In the genomic region with DNA sequence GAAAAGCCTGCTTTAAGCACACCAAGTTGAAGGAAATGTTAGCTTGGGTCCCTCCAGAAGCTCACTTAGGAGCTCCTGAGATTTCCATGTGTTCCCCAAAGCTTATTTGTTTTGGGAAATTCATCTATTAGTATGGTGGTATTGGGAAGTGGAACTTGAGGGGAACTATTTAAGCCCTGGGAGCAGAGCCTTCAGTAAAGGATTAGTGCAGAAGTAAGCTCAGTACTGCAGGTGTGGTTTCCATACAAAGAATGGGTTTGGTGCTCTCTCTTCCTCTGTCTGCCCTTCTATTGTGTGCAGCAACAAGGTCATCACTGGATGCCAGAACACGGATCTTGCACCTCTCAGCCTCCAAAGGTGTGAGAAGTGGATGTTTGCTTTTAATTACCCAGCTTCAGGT, we compare ENCODE assay signal across 23 mouse cellular contexts. TPM values are rescaled to one million over a fixed set of nuclear protein-coding genes. Genes with fewer than 3 reads are reported as not detected.
DNase-seq lines count a peak whose midpoint lies in the region; ATAC-seq and TF ChIP-seq lines count a peak whose summit lies in the region.
"Had no signal": no experiment of that assay in that cellular context is flagged by ENCODE, and none has a peak within 500 bp of the region (broad histone marks: within the 10 kb centered on the region; RNA-seq: fewer than 3 reads in every experiment).

No protein-coding gene starts in this region.

- TF ChIP-seq CTCF in liver, adult 2 months (IDR thresholded peaks at IDR 0.05; ENCODE audit: low read depth, low read length) = no peak

- peak; percentile 56 for DNase-seq in heart, adult 11 months
- DNase-seq in heart, postnatal 36 days = no peak
- DNase-seq in liver, adult 2 months (ENCODE audit: extremely low read depth, low read depth, low spot score) = no peak
- DNase-seq in liver = no peak
- peak; percentile 77 for DNase-seq in midbrain, embryonic 11.5 days (ENCODE audit: low spot score, missing footprints)
- DNase-seq: adrenal gland, adult 2 months; adrenal gland, adult 8-10 months; adrenal gland, postnatal 10 days; adrenal gland, postnatal 14 days; adrenal gland, postnatal 25 days; adrenal gland, postnatal 36 days; B cell, adult 2 months; cerebellum, adult 11 months; cerebellum, adult 11-12 months; cerebellum, adult 18-20 months had no signal

- no peaks in the 10 kb centered on the region for H3K79me2 ChIP-seq in liver, adult 2 months (ENCODE audit: control insufficient read depth, insufficient read depth, low read length)

- H3K4me2 ChIP-seq in midbrain, embryonic 11.5 days = no peak overlapping the region
- H3K4me2 ChIP-seq in midbrain, embryonic 15.5 days = no peak overlapping the region

- intact Hi-C loops in heart, postnatal 36 days (cut with DNase I) = no loop called here

- peaks cover 21% of the 10 kb centered on the region for H3K4me1 ChIP-seq in liver, adult 2 months (ENCODE audit: control insufficient read depth, insufficient read depth, low read length)
- no peaks in the 10 kb centered on the region for H3K4me1 ChIP-seq in midbrain, embryonic 11.5 days (ENCODE audit: control insufficient read depth, insufficient read depth, low read length)
- H3K4me1 ChIP-seq in midbrain, embryonic 15.5 days = peaks cover 5% of the 10 kb centered on the region; the same call in 1 of the 2 replicates

- no peak for ATAC-seq in midbrain, embryonic 11.5 days (ENCODE audit: low FRiP score)
- ATAC-seq in midbrain, embryonic 15.5 days (replicated peaks) = no peak
- ATAC-seq: activated CD4-positive, CD25-positive, alpha-beta regulatory T cell, adult 4 months; CD4-positive, CD25-positive, alpha-beta regulatory T cell, adult 4 months; Patski had no signal

- no peak overlapping the region for H3K4me3 ChIP-seq in liver, adult 2 months (ENCODE audit: insufficient read depth, low read depth, low read length)
- H3K4me3 ChIP-seq in midbrain, embryonic 11.5 days (ENCODE audit: low read depth, low read length) = no peak overlapping the region
- no peak overlapping the region for H3K4me3 ChIP-seq in midbrain, embryonic 15.5 days

- no peak overlapping the region for H3K9ac ChIP-seq in liver, adult 2 months (ENCODE audit: low read depth, low read length)
- H3K9ac ChIP-seq in midbrain, embryonic 11.5 days (ENCODE audit: low read length) = no peak overlapping the region
- no peak overlapping the region for H3K9ac ChIP-seq in midbrain, embryonic 15.5 days

- peaks cover 12% of the 10 kb centered on the region for H3K36me3 ChIP-seq in liver, adult 2 months (ENCODE audit: control insufficient read depth, insufficient read depth, low read length)
- H3K36me3 ChIP-seq in midbrain, embryonic 11.5 days (ENCODE audit: control insufficient read depth, insufficient read depth, low read length) = no peaks in the 10 kb centered on the region
- H3K36me3 ChIP-seq in midbrain, embryonic 15.5 days (replicated peaks) = no peaks in the 10 kb centered on the region
- H3K36me3 ChIP-seq: G1E had no signal

- WGBS in liver, adult 2 months = 62% methylated on average over 1 of the region's 1 CpGs
- WGBS in midbrain, embryonic 11.5 days = 72% methylated on average over 1 of the region's 1 CpGs
- 70% methylated on average over 1 of the region's 1 CpGs for WGBS in midbrain, embryonic 15.5 days

- H3K27ac ChIP-seq in liver, adult 2 months (replicated peaks; ENCODE audit: insufficient read depth, low read depth, low read length) = peak overlapping the region; percentile 45
- no peak overlapping the region for H3K27ac ChIP-seq in midbrain, embryonic 11.5 days (ENCODE audit: low read depth, low read length)
- H3K27ac ChIP-seq in midbrain, embryonic 15.5 days = no peak overlapping the region

- no peaks in the 10 kb centered on the region for H3K9me3 ChIP-seq in midbrain, embryonic 11.5 days (ENCODE audit: control insufficient read depth, low read length)
- no peaks in the 10 kb centered on the region for H3K9me3 ChIP-seq in midbrain, embryonic 15.5 days

- no peaks in the 10 kb centered on the region for H3K27me3 ChIP-seq in liver, adult 2 months (ENCODE audit: control insufficient read depth, insufficient read depth, low read length)
- H3K27me3 ChIP-seq in midbrain, embryonic 11.5 days (ENCODE audit: control insufficient read depth, insufficient read depth, low read length) = no peaks in the 10 kb centered on the region; the same call in 1 of the 2 replicates
- no peaks in the 10 kb centered on the region for H3K27me3 ChIP-seq in midbrain, embryonic 15.5 days (replicated peaks)
- H3K27me3 ChIP-seq: Patski had no signal

- TF ChIP-seq POLR2A in liver, adult 2 months (IDR thresholded peaks at IDR 0.05; ENCODE audit: extremely low read depth, insufficient read depth, low read length) = no peak

RNA-seq across cellular contexts. Expression of a gene that starts 57.2 kb away (rescaled TPM):
- not detected for total RNA-seq in heart, postnatal 36 days (2021)
- 11.2 and 14.2 TPM in 2 replicates for total RNA-seq in liver, adult 2 months (2014; rRNA removed)
- 66.4 and 103 TPM in 2 replicates for polyA plus RNA-seq in liver, adult 2 months (2012; rRNA removed)
- 15.1 and 17.9 TPM in 2 replicates for polyA plus RNA-seq in midbrain, embryonic 11.5 days (2014; fragmentation: Nextera tagmentation; extraction: Ambion mirVana)
- 5.2 and 6.1 TPM in 2 replicates for polyA plus RNA-seq in midbrain, embryonic 15.5 days (2015; fragmentation: Nextera tagmentation; extraction: Ambion mirVana)
- total RNA-seq: adrenal gland, adult 18-20 months; adrenal gland, adult 2 months; adrenal gland, adult 8-10 months; adrenal gland, postnatal 25 days; adrenal gland, postnatal 36 days; CH12.LX; MEL had no signal
- polyA plus RNA-seq: activated CD4-positive, CD25-positive, alpha-beta regulatory T cell, adult 4 months; CD4-positive, CD25-positive, alpha-beta regulatory T cell, adult 4 months; G1E had no signal

Comparison
In these comparisons a context has a peak if more than half of its experiments do, and no peak if none do; other contexts are left out.
1. DNase-seq: peak in heart, adult 11 months (single experiment) and midbrain, embryonic 11.5 days (single experiment); none in heart, postnatal 36 days (0 of 2), liver, adult 2 months (single experiment) and liver (single experiment).